Mouse (Mus musculus) forebrain, embryonic 13.5 days (tissue): Measurements from ENCODE around the gene Gpr143. TPM values are rescaled to one million over a fixed set of nuclear protein-coding genes. Genes with fewer than 3 reads are reported as not detected.

Experiments used
- ATAC-seq: fragments of 200-750 bp; cut with Nextera tagmentation; 2 replicates; pipeline ENCODE4 v1.8.0; 2017
- H3K27ac ChIP-seq: fragments of 300-500 bp; sonication (generic); 2 replicates; pipeline ENCODE4 v1.5.1; 2015; ENCODE audit warnings: inconsistent platforms, mild to moderate bottlenecking, moderate library complexity
- H3K27me3 ChIP-seq: fragments of 300-500 bp; sonication (generic); 2 replicates; pipeline ENCODE4 v1.6.1; 2015; ENCODE audit warnings: mild to moderate bottlenecking, inconsistent platforms
- H3K36me3 ChIP-seq: fragments of 300-500 bp; sonication (generic); 2 replicates; pipeline ENCODE4 v1.6.1; 2015; ENCODE audit warnings: mild to moderate bottlenecking, inconsistent platforms; ENCODE audit not compliant: poor library complexity, severe bottlenecking
- H3K4me1 ChIP-seq: fragments of 300-500 bp; sonication (generic); 2 replicates; pipeline ENCODE4 v1.6.1; 2015; ENCODE audit warnings: inconsistent platforms
- H3K4me2 ChIP-seq: fragments of 300-500 bp; sonication (generic); 2 replicates; pipeline ENCODE4 v1.6.1; 2015; ENCODE audit warnings: inconsistent platforms, mild to moderate bottlenecking, moderate library complexity
- H3K4me3 ChIP-seq: fragments of 300-500 bp; sonication (generic); 2 replicates; pipeline ENCODE4 v1.5.1; 2015; ENCODE audit warnings: mild to moderate bottlenecking, inconsistent platforms
- H3K9ac ChIP-seq: fragments of 300-500 bp; sonication (generic); 2 replicates; pipeline ENCODE4 v1.6.1; 2015; ENCODE audit warnings: mild to moderate bottlenecking, inconsistent platforms
- H3K9me3 ChIP-seq: fragments of 300-500 bp; sonication (generic); replicated peaks from 2 replicates; pipeline ENCODE4 v1.6.1; 2016; ENCODE audit warnings: inconsistent platforms
- WGBS: fragments of 180-500 bp; shearing (Covaris S2); methylation state at CpG from one replicate; pipeline ENCODE4 v1.1.7; 2015; 5-methylcytosine and 5-hydroxymethylcytosine counted together
- polyA plus RNA-seq: library from polyadenylated mRNA; unstranded; fragments of >200 nt; fragmentation: Nextera tagmentation; extraction: Ambion mirVana; gene quantifications from 2 replicates; pipeline ENCODE4 v1.2.1, GENCODE M21; 2015

Gene Gpr143
- polyA plus RNA-seq, result 0.14 TPM in 1 of 2 replicates, not detected in the other

- Histone ChIP-seq H3K9ac (0 out of 2 replicates have a peak within 1 kb of the TSS, but pooled peaks have one; percentile 21), H3K4me3 (peak within 1 kb of the TSS; percentile 23)
- no peak for ATAC-seq
Measured at GRCm38 (mm10) chrX:152781720-152782403, at the start of gene Gpr143. TSS of gene Gpr143 (plus strand) at chrX:152781921.

GRCm38 (mm10) chrX:152735283-152735682 lies 46.4 kb upstream of the Gpr143 start:
- ATAC-seq, result no peak
- Histone ChIP-seq H3K4me1 (no peaks in the 10 kb centered on the region), H3K4me2 (no peak overlapping the region), H3K27ac (no peak overlapping the region), H3K27me3 (peaks cover 18% of the 10 kb centered on the region; the same call in 1 of the 2 replicates), H3K36me3 (no peaks in the 10 kb centered on the region), H3K4me3 (no peak overlapping the region), H3K9me3 (no peaks in the 10 kb centered on the region), H3K9ac (no peak overlapping the region)

More at GRCm38 (mm10) chrX:152781720-152782403, at the start of gene Gpr143:
- no peaks in the 10 kb centered on the region for H3K9me3 ChIP-seq
- no peaks in the 10 kb centered on the region for H3K4me1 ChIP-seq
- WGBS, result 23% methylated on average over 26 of the region's 26 CpGs
- H3K27ac ChIP-seq, result no peak within 1 kb of the TSS
- H3K4me2 ChIP-seq, result peak within 1 kb of the TSS; percentile 55
- H3K36me3 ChIP-seq, result no peaks in the 10 kb centered on the region
- H3K27me3 ChIP-seq, result peaks cover 19% of the 10 kb centered on the region; the same call in 1 of the 2 replicates

GRCm38 (mm10) chrX:152738191-152738590 lies 43.5 kb upstream of the Gpr143 start:
- Histone ChIP-seq H3K9me3 (no peaks in the 10 kb centered on the region), H3K27ac (no peak overlapping the region), H3K27me3 (peaks cover 24% of the 10 kb centered on the region; the same call in 1 of the 2 replicates), H3K9ac (no peak overlapping the region), H3K36me3 (no peaks in the 10 kb centered on the region), H3K4me1 (no peaks in the 10 kb centered on the region), H3K4me2 (no peak overlapping the region), H3K4me3 (no peak overlapping the region)
- no peak for ATAC-seq
- WGBS, result 56% methylated on average over 2 of the region's 2 CpGs

GRCm38 (mm10) chrX:152738759-152739368 lies 42.9 kb upstream of the Gpr143 start:
- Histone ChIP-seq H3K27ac (no peak overlapping the region), H3K4me3 (no peak overlapping the region), H3K4me2 (no peak overlapping the region), H3K9me3 (no peaks in the 10 kb centered on the region), H3K9ac (no peak overlapping the region), H3K4me1 (no peaks in the 10 kb centered on the region), H3K36me3 (no peaks in the 10 kb centered on the region), H3K27me3 (peaks cover 26% of the 10 kb centered on the region; the same call in 1 of the 2 replicates)
- WGBS, result 72% methylated on average over 4 of the region's 4 CpGs
- ATAC-seq, result no peak

GRCm38 (mm10) chrX:152743642-152744041 lies 38.1 kb upstream of the Gpr143 start:
- H3K36me3 ChIP-seq, result no peaks in the 10 kb centered on the region
- ATAC-seq, result no peak

GRCm38 (mm10) chrX:152745925-152746324 lies 35.8 kb upstream of the Gpr143 start:
- ATAC-seq, result peak; percentile 70; the same call in 1 of the 2 replicates
- H3K27ac ChIP-seq, result no peak overlapping the region
- H3K4me3 ChIP-seq, result no peak overlapping the region
- H3K9me3 ChIP-seq, result no peaks in the 10 kb centered on the region
- H3K9ac ChIP-seq, result no peak overlapping the region
- no peaks in the 10 kb centered on the region for H3K4me1 ChIP-seq
- peaks cover 11% of the 10 kb centered on the region; the same call in 1 of the 2 replicates for H3K27me3 ChIP-seq
- H3K4me2 ChIP-seq, result no peak overlapping the region
- no peaks in the 10 kb centered on the region for H3K36me3 ChIP-seq
- WGBS, result 32% methylated on average over 2 of the region's 2 CpGs

More at GRCm38 (mm10) chrX:152743642-152744041, 38.1 kb upstream of the Gpr143 start:
- H3K9ac ChIP-seq, result no peak overlapping the region
- peaks cover 27% of the 10 kb centered on the region; the same call in 1 of the 2 replicates for H3K27me3 ChIP-seq
- no peak overlapping the region for H3K27ac ChIP-seq
- no peak overlapping the region for H3K4me3 ChIP-seq
- no peaks in the 10 kb centered on the region for H3K9me3 ChIP-seq
- no peaks in the 10 kb centered on the region for H3K4me1 ChIP-seq
- no peak overlapping the region for H3K4me2 ChIP-seq

GRCm38 (mm10) chrX:152755819-152756218 lies 25.9 kb upstream of the Gpr143 start:
- Histone ChIP-seq H3K4me3 (no peak overlapping the region), H3K4me1 (no peaks in the 10 kb centered on the region), H3K4me2 (no peak overlapping the region), H3K27me3 (no peaks in the 10 kb centered on the region), H3K36me3 (no peaks in the 10 kb centered on the region), H3K9me3 (no peaks in the 10 kb centered on the region), H3K9ac (no peak overlapping the region), H3K27ac (no peak overlapping the region)
- ATAC-seq, result no peak
- 86% methylated on average over 1 of the region's 1 CpGs for WGBS

GRCm38 (mm10) chrX:152756293-152756692 lies 25.4 kb upstream of the Gpr143 start:
- H3K4me1 ChIP-seq, result no peaks in the 10 kb centered on the region
- H3K27ac ChIP-seq, result no peak overlapping the region
- no peak overlapping the region for H3K4me2 ChIP-seq
- ATAC-seq, result no peak
- no peaks in the 10 kb centered on the region for H3K9me3 ChIP-seq
- no peaks in the 10 kb centered on the region for H3K27me3 ChIP-seq
- H3K4me3 ChIP-seq, result no peak overlapping the region
- H3K36me3 ChIP-seq, result no peaks in the 10 kb centered on the region
- H3K9ac ChIP-seq, result no peak overlapping the region
- 94% methylated on average over 5 of the region's 5 CpGs for WGBS

- no peak overlapping the region for H3K4me2 ChIP-seq
- no peaks in the 10 kb centered on the region for H3K4me1 ChIP-seq
- no peaks in the 10 kb centered on the region for H3K9me3 ChIP-seq
- no peaks in the 10 kb centered on the region for H3K27me3 ChIP-seq
- WGBS, result 44% methylated on average over 2 of the region's 2 CpGs
- no peak overlapping the region for H3K4me3 ChIP-seq
- H3K9ac ChIP-seq, result no peak overlapping the region
- no peaks in the 10 kb centered on the region for H3K36me3 ChIP-seq
- no peak overlapping the region for H3K27ac ChIP-seq
- ATAC-seq, result no peak
Measured at GRCm38 (mm10) chrX:152762437-152762836, 19.3 kb upstream of the Gpr143 start.

GRCm38 (mm10) chrX:152762855-152763254 lies 18.9 kb upstream of the Gpr143 start:
- no peak overlapping the region for H3K4me3 ChIP-seq
- 0 out of 2 replicates have a peak, but pooled peaks cover 2% of the 10 kb centered on the region for H3K27me3 ChIP-seq
- ATAC-seq, result no peak
- WGBS, result 63% methylated on average over 2 of the region's 2 CpGs
- no peaks in the 10 kb centered on the region for H3K4me1 ChIP-seq
- no peak overlapping the region for H3K9ac ChIP-seq
- H3K9me3 ChIP-seq, result no peaks in the 10 kb centered on the region
- no peaks in the 10 kb centered on the region for H3K36me3 ChIP-seq
- H3K4me2 ChIP-seq, result no peak overlapping the region
- no peak overlapping the region for H3K27ac ChIP-seq

- Histone ChIP-seq H3K4me1 (no peaks in the 10 kb centered on the region), H3K36me3 (no peaks in the 10 kb centered on the region), H3K27me3 (peaks cover 8% of the 10 kb centered on the region; the same call in 1 of the 2 replicates), H3K4me3 (no peak overlapping the region), H3K27ac (no peak overlapping the region), H3K9ac (no peak overlapping the region), H3K4me2 (no peak overlapping the region), H3K9me3 (no peaks in the 10 kb centered on the region)
- no peak for ATAC-seq
- 40% methylated on average over 2 of the region's 2 CpGs for WGBS
Measured at GRCm38 (mm10) chrX:152764171-152764570, 17.6 kb upstream of the Gpr143 start.

GRCm38 (mm10) chrX:152768891-152769599 lies 12.7 kb upstream of the Gpr143 start, which contains the start of gene Shroom2:
TSS of gene Shroom2 (minus strand) at chrX:152769465.
- 24% methylated on average over 43 of the region's 55 CpGs for WGBS
- ATAC-seq, result peak; percentile 91
- no peak within 1 kb of the TSS for H3K27ac ChIP-seq

More at GRCm38 (mm10) chrX:152768891-152769599, 12.7 kb upstream of the Gpr143 start, which contains the start of gene Shroom2:
- Histone ChIP-seq H3K4me3 (peak within 1 kb of the TSS; percentile 55), H3K9ac (peak within 1 kb of the TSS; percentile 65), H3K4me2 (peak within 1 kb of the TSS; percentile 69), H3K36me3 (no peaks in the 10 kb centered on the region), H3K27me3 (peaks cover 14% of the 10 kb centered on the region; the same call in 1 of the 2 replicates), H3K4me1 (no peaks in the 10 kb centered on the region), H3K9me3 (no peaks in the 10 kb centered on the region)
